Mouse (Mus musculus) urinary bladder, adult 2 months (tissue): ENCODE results near the gene AW011738. TPM values are rescaled to one million over a fixed set of nuclear protein-coding genes. Genes with fewer than 3 reads are reported as not detected.

Source experiments
- DNase-seq: peaks from one replicate; pipeline ENCODE4 v3.0.0; 2022; ENCODE audit warnings: low spot score
- polyA plus RNA-seq: library from polyadenylated mRNA; depleted of rRNA; stranded (reverse); fragments of >200 nt; gene quantifications from 2 replicates; pipeline ENCODE4 v1.2.3, GENCODE M21; 2012

The AW011738 gene
- polyA plus RNA-seq, 1 experiment: 3.0 TPM

GRCm38 (mm10) chr4:156197829-156198205 lies 5.3 kb upstream of the AW011738 start:
- peak; percentile 76 for DNase-seq

DNA sequence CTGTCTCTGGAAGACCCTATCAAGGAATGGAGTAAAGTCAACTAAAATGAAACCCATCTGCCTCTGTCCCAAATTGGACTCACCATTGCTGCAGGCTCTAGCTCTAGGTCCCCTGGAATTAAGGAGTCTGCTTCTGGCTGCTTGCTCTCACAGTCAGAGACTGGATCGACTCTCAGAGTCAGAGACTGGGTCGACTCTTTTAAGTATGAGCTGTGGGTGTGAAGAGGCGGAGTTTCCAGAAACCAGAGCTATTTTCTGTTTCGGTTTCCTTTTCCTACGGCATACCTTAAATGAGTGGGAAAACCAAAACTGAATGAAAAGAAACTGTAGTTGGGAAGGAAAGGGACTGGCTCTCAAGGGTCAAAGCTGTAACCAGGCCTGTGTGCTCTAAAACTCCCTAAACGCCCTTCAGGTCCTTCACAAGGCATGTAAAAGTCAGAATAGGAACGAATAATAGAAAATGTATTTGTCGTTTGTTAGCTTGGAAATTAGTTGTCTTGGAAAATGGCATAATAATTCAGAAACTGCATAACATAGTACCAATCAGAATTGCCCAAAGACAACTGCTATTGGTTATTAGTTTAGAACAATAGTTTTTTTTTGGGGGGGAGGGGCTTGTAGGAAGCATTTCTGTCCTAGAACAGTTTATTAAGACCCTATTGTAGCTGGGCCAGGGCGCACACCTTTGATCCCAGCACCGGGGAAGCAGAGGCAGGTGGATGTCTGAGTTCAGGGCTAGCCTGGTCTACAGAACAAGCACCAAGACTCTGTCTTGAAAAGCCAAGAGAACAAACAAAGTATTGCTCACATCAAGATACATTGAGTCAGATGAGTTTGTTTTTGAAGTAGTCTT lies 2.3 kb upstream of the AW011738 start, which contains the start of gene Isg15:
TSS of gene Isg15 (minus strand) at position 196 of the 853 bp plus-strand sequence.
- no peak for DNase-seq

- DNase-seq: no peak
These were observed 626 bp upstream of the AW011738 start for GRCm38 (mm10) chr4:156202462-156202893.

GRCm38 (mm10) chr4:156203413-156204131 lies 468 bp downstream of the AW011738 start:
- no peak for DNase-seq

- DNase-seq: no peak
These were observed 5.8 kb downstream of the AW011738 start for GRCm38 (mm10) chr4:156208872-156209271.

DNA sequence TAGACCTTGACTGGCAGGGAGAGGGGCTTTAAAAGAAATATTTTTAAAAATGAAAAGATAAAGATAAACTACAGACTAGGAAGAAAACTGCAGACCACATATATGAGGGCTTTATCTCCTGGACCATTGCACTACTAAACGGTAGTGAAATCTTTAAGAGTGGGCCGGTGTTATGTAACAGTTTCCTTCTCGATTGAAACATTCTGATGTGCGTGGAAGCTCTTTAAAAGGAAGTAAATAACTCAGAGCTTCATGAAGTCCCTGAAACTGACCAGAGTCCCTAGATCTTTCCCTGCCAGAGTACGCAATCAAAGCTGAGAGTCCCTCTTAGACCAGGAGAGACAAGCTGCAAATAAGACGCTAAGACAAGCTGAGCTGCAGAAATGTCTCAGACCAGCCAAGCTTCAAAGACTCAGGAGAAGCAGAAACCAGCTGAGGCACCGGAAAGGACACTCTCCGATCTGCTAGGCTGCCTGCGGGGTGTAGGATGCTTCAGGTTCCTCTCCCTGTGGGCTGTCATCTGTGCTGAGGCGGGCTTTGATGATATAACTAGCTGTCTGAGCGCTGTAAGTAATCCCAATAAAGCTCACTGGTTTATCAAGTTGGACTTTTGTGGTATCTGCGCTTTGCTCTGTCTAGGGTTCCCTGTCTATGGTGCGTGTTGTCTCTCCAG lies 7.0 kb downstream of the AW011738 start:
- no peak for DNase-seq

DNA sequence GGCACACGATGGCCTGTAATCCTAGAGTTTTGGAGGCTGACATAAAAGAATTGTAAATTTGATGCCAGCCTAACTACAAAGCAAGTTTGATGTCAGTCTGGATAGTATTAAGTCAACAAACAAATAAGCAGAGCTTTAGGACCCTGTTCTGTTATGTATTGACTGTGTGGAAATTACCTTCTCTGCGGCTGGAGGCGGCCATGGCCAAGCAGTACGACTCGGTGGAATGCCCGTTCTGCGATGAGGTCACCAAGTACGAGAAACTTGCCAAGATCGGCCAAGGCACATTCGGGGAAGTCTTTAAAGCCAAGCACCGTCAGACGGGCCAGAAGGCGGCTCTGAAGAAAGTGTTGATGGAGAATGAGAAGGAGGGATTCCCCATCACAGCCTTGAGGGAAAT lies 10.0 kb downstream of the AW011738 start:
- DNase-seq: no peak

DNA sequence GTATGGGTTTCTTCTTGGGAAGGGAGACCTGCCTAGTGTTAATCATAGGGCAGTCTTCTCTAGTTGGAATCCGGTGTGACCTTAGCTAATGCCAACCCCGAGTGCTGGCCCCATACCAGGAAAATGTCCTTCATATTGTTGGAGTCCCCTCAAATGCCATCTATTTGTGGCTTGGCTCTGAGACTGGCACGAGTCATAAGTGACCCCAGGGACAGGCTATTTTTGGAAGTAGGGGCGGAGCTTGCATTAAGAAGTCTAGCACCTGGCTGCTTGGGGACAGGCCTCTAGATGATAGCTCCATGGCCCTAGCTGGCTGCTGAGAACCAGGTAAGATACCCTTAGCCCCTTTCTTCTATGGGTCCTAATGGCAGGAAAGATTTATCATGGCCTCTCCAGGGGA lies 12.5 kb downstream of the AW011738 start, which contains the start of gene Perm1:
TSS of gene Perm1 (plus strand) at position 220 of the 400 bp plus-strand sequence.
- DNase-seq: no peak

- no peak for DNase-seq
These were observed 13.1 kb downstream of the AW011738 start for GRCm38 (mm10) chr4:156216196-156216595.

- no peak for DNase-seq
These were observed 14.0 kb downstream of the AW011738 start for GRCm38 (mm10) chr4:156217022-156217669.

DNA sequence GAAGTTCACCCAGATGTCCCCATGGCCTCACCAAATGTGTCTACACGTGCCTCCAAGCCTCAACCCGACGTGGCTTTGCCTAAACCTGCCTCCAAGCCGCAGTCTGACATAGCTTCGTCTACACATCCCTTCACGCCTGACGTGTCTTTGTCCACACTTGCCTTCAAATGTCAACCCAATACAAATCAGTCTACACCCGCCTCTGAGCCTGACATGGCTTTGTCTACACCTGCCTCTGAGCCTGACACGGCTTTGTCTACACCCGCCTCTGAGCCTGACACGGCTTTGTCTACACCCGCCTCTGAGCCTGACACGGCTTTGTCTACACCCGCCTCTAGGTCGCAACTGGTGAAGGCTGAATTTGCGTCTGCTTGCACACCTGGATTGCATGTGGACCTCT lies 14.7 kb downstream of the AW011738 start:
- peak; percentile 49 for DNase-seq

- DNase-seq: no peak
These were observed 16.8 kb downstream of the AW011738 start for GRCm38 (mm10) chr4:156219936-156220335.

DNA sequence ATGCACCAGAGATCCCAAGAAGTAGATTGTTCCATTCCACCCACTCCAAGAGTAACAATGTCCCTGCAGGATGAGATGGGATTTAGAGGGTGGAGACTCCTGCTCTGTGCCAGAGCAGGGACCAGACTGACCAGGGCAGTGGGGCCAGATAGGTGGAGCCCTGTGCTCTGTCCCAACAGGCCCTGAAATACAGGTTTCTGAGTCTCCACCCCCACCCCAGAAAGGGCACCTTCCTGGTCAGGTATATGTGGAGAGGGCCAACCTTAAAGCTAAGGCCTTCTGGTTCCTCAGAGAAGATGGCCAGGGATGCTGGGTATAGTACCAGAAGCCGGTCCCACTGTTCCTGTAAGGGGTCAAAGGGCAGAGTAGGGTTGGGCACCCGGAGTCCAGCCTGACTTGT lies 21.2 kb downstream of the AW011738 start:
- no peak for DNase-seq

- no peak for DNase-seq
These were observed 24.8 kb downstream of the AW011738 start for GRCm38 (mm10) chr4:156227752-156228392.

DNA sequence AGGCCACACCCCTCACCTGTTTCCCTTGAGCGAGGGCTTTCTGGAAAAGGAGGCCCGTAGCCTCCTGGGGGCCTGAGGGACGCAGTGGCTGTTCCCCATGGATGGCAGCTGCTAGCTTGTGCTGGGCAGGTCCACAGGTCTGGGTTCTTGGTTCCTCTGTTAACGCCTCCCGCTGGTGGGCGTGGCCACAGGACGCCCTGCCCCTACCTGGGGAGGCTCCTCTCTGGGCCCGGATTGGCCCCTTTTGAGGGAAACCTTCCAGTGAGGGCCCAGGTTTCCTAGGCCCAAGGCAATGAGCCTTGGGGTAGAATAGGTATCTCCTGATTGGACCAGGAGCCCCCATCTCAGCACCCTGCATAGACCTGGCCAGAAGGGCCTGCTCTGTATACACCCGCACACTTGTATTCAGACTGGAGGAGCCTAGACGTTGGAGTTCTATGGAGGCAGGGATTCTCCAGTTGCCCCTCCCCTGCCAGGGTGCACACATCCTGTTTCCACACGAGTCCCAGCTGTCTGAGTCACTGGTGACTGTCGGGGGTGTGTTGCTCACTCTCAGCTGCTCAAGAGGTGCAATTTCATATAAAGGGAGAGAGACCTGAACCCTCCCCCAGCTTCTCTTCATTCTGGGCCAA lies 25.4 kb downstream of the AW011738 start:
- DNase-seq: peak; percentile 60

- no peak for DNase-seq
These were observed 31.0 kb downstream of the AW011738 start for GRCm38 (mm10) chr4:156234021-156234501.

DNA sequence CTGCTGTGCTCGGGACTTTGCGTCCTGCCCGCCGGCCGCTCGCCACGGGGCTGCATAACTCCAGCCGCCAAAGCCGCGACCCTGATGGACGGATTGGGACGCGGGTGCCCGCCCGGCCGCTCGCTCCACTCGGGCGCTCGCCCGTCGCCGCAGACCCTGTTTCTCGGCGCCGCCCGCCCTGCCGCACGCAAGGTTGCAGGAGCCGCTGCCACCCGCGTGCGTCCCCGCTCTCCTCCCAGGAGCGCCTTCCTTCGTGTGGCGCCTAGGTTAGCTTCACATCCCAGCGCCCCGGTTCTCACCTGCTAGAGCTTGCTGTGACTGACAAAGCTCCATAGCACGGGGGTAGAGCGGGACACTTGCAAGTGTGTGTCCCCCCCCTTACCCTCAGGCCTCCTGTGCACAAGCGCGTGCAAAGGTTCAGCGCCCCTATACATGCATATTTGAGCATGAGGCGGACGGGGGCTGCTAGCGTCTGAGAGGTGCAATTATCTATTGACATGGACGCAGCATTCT lies 31.7 kb downstream of the AW011738 start, which contains the start of gene Plekhn1:
TSS of gene Plekhn1 (minus strand) at position 157 of the 513 bp plus-strand sequence.
- peak; percentile 60 for DNase-seq

GRCm38 (mm10) chr4:156235360-156235770 lies 32.3 kb downstream of the AW011738 start:
- no peak for DNase-seq

- peak; percentile 79 for DNase-seq
These were observed 32.9 kb downstream of the AW011738 start, which contains the start of gene Noc2l for GRCm38 (mm10) chr4:156235808-156236533. Gene Noc2l (plus strand): TSS chr4:156236010.
